Mouse (Mus musculus): ENCODE measurements at regions not wholly inside any gene's neighbourhood (a gene's known extent, or its start where the extent isn't known, plus 50 kb on each side); places are given as distances from the start of the nearest gene placed in this dataset.

- no peak for TF ChIP-seq CTCF (IDR thresholded peaks at IDR 0.05; ENCODE audit: insufficient read depth, low read depth, low read length)
- TF ChIP-seq POLR2A (IDR thresholded peaks at IDR 0.05; ENCODE audit: insufficient read depth, low read depth, low read length), result no peak
These were observed 87.6 kb upstream of the Foxn2 start for GRCm38 (mm10) chr17:88352960-88353359.

Measured in olfactory bulb, adult 2 months (tissue).